Mouse (Mus musculus): Measurements from ENCODE around the gene Clcnka. TPM values are rescaled to one million over a fixed set of nuclear protein-coding genes. Genes with fewer than 3 reads are reported as not detected.
A peak's percentile ranks its signal among the peaks of the same experiment; 100 is the strongest.

Clcnka gene
- polyA plus RNA-seq, 1 experiment: 0.32 TPM

DNA sequence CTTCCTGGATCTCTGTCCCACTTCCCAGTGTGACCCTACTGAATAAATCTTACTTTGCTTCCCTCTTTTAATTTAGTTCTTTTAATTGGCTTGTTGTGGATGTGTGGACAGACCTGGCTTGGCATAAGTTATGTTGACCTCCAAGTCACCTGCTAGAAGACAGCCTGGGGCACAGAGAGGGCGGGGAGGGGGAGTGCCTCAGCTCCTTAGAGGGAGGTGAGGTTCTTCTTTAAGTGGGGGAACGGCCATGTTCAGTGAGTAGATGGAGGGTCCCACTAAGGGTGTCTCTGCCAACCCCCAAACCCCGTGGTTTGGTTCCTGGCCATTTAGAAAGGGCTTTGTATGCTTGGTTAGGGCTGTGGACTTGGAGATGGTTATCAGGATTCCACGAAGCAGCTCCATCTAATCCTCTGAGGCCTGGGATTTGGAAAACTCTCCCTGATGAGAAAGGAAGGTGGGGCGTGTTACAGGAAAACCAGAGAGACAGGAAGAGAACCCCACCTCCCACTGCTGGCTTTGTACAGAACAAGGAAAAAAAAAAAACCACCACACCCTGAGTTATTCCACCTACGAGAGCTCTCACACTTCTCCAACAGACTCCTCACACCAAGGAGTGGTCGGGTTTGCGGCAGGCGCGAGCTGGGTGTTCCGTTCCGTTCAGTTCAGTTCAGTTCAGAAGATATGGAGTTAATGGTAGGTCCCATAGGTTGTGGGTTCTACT lies 40.7 kb upstream of the Clcnka start:
- Histone ChIP-seq H3K27me3 (ENCODE audit: control insufficient read depth, insufficient read depth, low read length) (no peaks in the 10 kb centered on the region), H3K36me3 (ENCODE audit: control insufficient read depth, insufficient read depth, low read length) (no peaks in the 10 kb centered on the region), H3K27ac (ENCODE audit: insufficient read depth, low read length) (no peak overlapping the region), H3K4me1 (ENCODE audit: control insufficient read depth, insufficient read depth, insufficient read length) (no peaks in the 10 kb centered on the region), H3K4me3 (ENCODE audit: extremely low read depth, insufficient read depth, insufficient read length) (no peak overlapping the region)
- no peak for TF ChIP-seq POLR2A (IDR thresholded peaks at IDR 0.05; ENCODE audit: low read depth, low read length)
- TF ChIP-seq CTCF (IDR thresholded peaks at IDR 0.05; ENCODE audit: extremely low read depth, insufficient read depth, insufficient read length, insufficient replicate concordance): no peak
- no peak for DNase-seq (ENCODE audit: low read depth in 1 of 2, low spot score in 2 of 2)
- WGBS: 77% methylated on average over 12 of the region's 12 CpGs

DNA sequence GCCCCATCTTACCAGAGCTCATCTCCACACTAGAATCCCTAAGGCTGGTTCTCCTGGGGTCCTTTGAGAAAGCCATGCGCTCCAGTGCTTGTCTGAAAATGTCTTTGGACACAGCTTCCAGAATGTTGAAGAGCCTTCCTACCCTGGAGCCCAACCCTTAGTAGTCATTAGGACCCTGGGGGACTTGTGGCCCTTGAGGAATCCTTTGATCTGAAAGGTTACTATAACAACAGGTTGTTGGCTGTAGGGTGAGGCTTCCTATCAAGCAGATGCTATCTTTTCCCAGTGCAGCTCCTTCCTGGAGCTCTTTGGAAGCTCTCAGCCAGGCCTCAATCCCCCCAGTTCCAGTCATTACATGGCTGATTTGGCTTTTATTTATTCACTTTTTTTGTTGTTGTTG lies 37.5 kb upstream of the Clcnka start, which contains the start of gene Srarp:
Gene Srarp (minus strand): TSS at position 132 of the 400 bp plus-strand sequence.
- 97% methylated on average over 1 of the region's 1 CpGs for WGBS
- H3K36me3 ChIP-seq (ENCODE audit: control insufficient read depth, insufficient read depth, low read length): no peaks in the 10 kb centered on the region
- no peaks in the 10 kb centered on the region for H3K27me3 ChIP-seq (ENCODE audit: control insufficient read depth, insufficient read depth, low read length)
- H3K27ac ChIP-seq (ENCODE audit: insufficient read depth, low read length): no peak within 1 kb of the TSS
- no peak for TF ChIP-seq CTCF (IDR thresholded peaks at IDR 0.05; ENCODE audit: extremely low read depth, insufficient read depth, insufficient read length, insufficient replicate concordance)
- TF ChIP-seq POLR2A (IDR thresholded peaks at IDR 0.05; ENCODE audit: low read depth, low read length): no peak
- no peaks in the 10 kb centered on the region for H3K4me1 ChIP-seq (ENCODE audit: control insufficient read depth, insufficient read depth, insufficient read length)
- H3K4me3 ChIP-seq (ENCODE audit: extremely low read depth, insufficient read depth, insufficient read length): no peak within 1 kb of the TSS
- DNase-seq (ENCODE audit: low read depth in 1 of 2, low spot score in 2 of 2): no peak

DNA sequence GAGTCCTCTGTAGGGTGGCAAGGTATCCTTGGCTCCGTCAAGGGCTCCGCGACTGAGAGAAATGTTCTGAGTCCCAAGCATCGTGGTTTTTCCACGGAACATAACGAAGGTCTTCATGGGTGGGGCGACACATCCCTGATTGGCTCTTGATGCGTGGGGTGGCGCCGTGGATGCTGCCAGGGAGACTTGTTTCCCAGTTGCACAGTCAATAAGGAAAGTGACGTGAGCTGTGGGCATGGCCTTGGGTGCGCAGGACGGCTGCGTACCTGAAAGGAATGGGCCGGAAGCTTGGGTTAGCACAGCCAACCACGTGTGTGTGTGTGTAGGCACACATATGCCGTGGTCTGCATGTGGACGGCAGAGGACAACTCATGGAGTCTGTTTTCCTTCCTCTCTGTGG lies 34.7 kb upstream of the Clcnka start:
- Histone ChIP-seq H3K4me3 (ENCODE audit: extremely low read depth, insufficient read depth, insufficient read length) (no peak overlapping the region), H3K36me3 (ENCODE audit: control insufficient read depth, insufficient read depth, low read length) (no peaks in the 10 kb centered on the region), H3K4me1 (ENCODE audit: control insufficient read depth, insufficient read depth, insufficient read length) (no peaks in the 10 kb centered on the region), H3K27me3 (ENCODE audit: control insufficient read depth, insufficient read depth, low read length) (no peaks in the 10 kb centered on the region), H3K27ac (ENCODE audit: insufficient read depth, low read length) (no peak overlapping the region)
- 91% methylated on average over 18 of the region's 18 CpGs for WGBS
- TF ChIP-seq POLR2A (IDR thresholded peaks at IDR 0.05; ENCODE audit: low read depth, low read length): no peak
- TF ChIP-seq CTCF (IDR thresholded peaks at IDR 0.05; ENCODE audit: extremely low read depth, insufficient read depth, insufficient read length, insufficient replicate concordance): no peak
- no peak for DNase-seq (ENCODE audit: low read depth in 1 of 2, low spot score in 2 of 2)

DNA sequence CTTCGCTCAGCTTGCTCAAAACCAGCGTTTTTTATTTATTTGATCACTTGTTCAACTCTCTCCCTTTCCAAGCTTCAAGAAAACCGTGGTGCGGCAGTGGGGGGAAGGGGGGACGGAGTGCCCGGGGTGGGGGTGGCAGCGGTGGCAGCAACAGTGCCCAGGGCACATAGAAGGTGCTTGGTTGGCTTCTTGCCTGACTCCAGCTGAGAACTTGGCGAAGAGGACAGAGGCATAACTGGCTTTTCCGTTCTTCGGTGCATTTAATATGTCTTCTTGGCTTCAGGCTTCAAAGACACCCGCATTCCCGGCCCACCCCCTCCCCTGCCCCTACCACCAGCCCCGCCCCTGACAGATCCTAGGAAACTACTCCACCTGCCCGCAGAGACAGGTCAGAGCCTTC lies 34.1 kb upstream of the Clcnka start:
- Histone ChIP-seq H3K4me1 (ENCODE audit: control insufficient read depth, insufficient read depth, insufficient read length) (no peaks in the 10 kb centered on the region), H3K27me3 (ENCODE audit: control insufficient read depth, insufficient read depth, low read length) (no peaks in the 10 kb centered on the region), H3K27ac (ENCODE audit: insufficient read depth, low read length) (no peak overlapping the region), H3K36me3 (ENCODE audit: control insufficient read depth, insufficient read depth, low read length) (no peaks in the 10 kb centered on the region), H3K4me3 (ENCODE audit: extremely low read depth, insufficient read depth, insufficient read length) (no peak overlapping the region)
- TF ChIP-seq CTCF (IDR thresholded peaks at IDR 0.05; ENCODE audit: extremely low read depth, insufficient read depth, insufficient read length, insufficient replicate concordance): no peak
- no peak for TF ChIP-seq POLR2A (IDR thresholded peaks at IDR 0.05; ENCODE audit: low read depth, low read length)
- DNase-seq (ENCODE audit: low read depth in 1 of 2, low spot score in 2 of 2): no peak
- WGBS: 83% methylated on average over 14 of the region's 14 CpGs

DNA sequence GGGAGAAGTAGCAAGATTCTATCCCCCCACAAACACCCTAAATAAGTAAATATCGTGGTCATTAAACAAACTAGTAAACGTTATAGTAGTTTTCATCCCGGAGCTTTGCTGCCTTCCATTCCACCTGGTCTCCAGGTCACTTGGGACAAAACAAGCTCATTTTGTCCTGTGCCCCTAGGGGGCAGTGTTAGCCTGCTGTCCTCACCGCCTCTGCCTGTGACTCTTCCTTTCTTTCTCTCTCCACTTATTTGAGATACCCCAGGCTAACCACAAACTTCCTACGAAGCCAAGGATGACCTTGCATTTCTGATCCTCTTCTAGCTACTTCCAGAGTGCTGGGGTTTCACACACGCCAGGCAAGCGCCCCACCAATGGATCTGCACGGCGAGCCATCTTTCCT lies 32.5 kb upstream of the Clcnka start:
- Histone ChIP-seq H3K4me1 (ENCODE audit: control insufficient read depth, insufficient read depth, insufficient read length) (no peaks in the 10 kb centered on the region), H3K27ac (ENCODE audit: insufficient read depth, low read length) (no peak overlapping the region), H3K27me3 (ENCODE audit: control insufficient read depth, insufficient read depth, low read length) (no peaks in the 10 kb centered on the region), H3K4me3 (ENCODE audit: extremely low read depth, insufficient read depth, insufficient read length) (no peak overlapping the region), H3K36me3 (ENCODE audit: control insufficient read depth, insufficient read depth, low read length) (no peaks in the 10 kb centered on the region)
- DNase-seq (ENCODE audit: low read depth in 1 of 2, low spot score in 2 of 2): peak; percentile 29 to 66
- TF ChIP-seq POLR2A (IDR thresholded peaks at IDR 0.05; ENCODE audit: low read depth, low read length) (no peak), CTCF (IDR thresholded peaks at IDR 0.05; ENCODE audit: extremely low read depth, insufficient read depth, insufficient read length, insufficient replicate concordance) (peak; percentile 91; the same call in 1 of the 2 replicates)
- 25% methylated on average over 9 of the region's 9 CpGs for WGBS

DNA sequence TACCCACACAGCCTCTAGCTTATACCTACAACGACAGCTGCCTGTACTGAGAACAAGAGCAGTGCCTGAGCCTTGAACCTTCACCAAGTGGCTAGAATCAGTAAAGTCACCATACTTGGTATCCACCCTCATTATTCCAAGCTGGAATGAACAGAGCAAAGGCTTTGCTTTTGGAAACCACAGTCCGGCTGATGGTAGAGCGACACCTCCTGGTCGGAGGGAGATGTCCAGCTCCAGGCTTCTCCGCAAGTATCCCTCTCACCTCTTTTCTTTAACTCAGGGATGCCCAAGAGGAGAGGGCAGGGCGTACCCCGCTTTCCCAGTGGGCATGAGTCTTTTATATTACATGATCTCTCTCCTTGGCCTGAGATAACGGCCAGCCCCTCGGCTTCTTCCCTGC lies 31.3 kb upstream of the Clcnka start:
- Histone ChIP-seq H3K27ac (ENCODE audit: insufficient read depth, low read length) (no peak overlapping the region), H3K27me3 (ENCODE audit: control insufficient read depth, insufficient read depth, low read length) (no peaks in the 10 kb centered on the region), H3K36me3 (ENCODE audit: control insufficient read depth, insufficient read depth, low read length) (no peaks in the 10 kb centered on the region), H3K4me3 (ENCODE audit: extremely low read depth, insufficient read depth, insufficient read length) (no peak overlapping the region), H3K4me1 (ENCODE audit: control insufficient read depth, insufficient read depth, insufficient read length) (peaks cover 4% of the 10 kb centered on the region; the same call in 1 of the 2 replicates)
- TF ChIP-seq CTCF (IDR thresholded peaks at IDR 0.05; ENCODE audit: extremely low read depth, insufficient read depth, insufficient read length, insufficient replicate concordance): peak; percentile 41; the same call in 1 of the 2 replicates
- no peak for TF ChIP-seq POLR2A (IDR thresholded peaks at IDR 0.05; ENCODE audit: low read depth, low read length)
- no peak for DNase-seq (ENCODE audit: low read depth in 1 of 2, low spot score in 2 of 2)
- 62% methylated on average over 9 of the region's 9 CpGs for WGBS

DNA sequence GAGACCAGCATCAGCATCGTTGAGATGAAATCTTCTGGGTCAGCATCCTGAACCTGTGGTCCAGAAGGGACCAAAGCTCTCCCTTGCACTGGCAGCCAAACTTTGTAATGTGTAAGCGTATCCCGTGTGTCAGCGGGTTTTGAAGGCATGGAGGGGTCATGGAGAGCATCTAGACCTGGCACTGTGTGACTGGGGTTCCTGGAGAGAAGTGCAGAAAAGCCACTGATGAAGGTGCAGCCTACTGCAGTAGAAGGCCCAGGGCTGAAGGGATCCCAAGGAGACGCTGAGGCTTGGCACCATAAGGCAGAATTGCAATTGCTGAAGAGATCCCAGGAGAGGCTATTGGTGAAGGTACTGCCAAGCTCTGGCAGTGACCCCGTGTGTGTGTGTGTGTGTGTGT lies 30.9 kb upstream of the Clcnka start:
- H3K4me1 ChIP-seq (ENCODE audit: control insufficient read depth, insufficient read depth, insufficient read length): peaks cover 4% of the 10 kb centered on the region; the same call in 1 of the 2 replicates
- no peaks in the 10 kb centered on the region for H3K36me3 ChIP-seq (ENCODE audit: control insufficient read depth, insufficient read depth, low read length)
- no peak overlapping the region for H3K27ac ChIP-seq (ENCODE audit: insufficient read depth, low read length)
- WGBS: 82% methylated on average over 6 of the region's 6 CpGs
- H3K4me3 ChIP-seq (ENCODE audit: extremely low read depth, insufficient read depth, insufficient read length): no peak overlapping the region
- no peak for TF ChIP-seq POLR2A (IDR thresholded peaks at IDR 0.05; ENCODE audit: low read depth, low read length)
- H3K27me3 ChIP-seq (ENCODE audit: control insufficient read depth, insufficient read depth, low read length): no peaks in the 10 kb centered on the region
- DNase-seq (ENCODE audit: low read depth in 1 of 2, low spot score in 2 of 2): no peak
